Mouse (Mus musculus): ENCODE measurements around the gene Pias4. TPM values are rescaled to one million over a fixed set of nuclear protein-coding genes. Genes with fewer than 3 reads are reported as not detected.
"Not testable (repeated sequence)": the region's sequence is repeated elsewhere in the genome, so short reads cannot be mapped to it uniquely, and the experiment has no call there.

Gene Pias4
- 43.2 TPM for polyA plus RNA-seq (2012; fragmentation: generic; extraction: Trizol)

DNA sequence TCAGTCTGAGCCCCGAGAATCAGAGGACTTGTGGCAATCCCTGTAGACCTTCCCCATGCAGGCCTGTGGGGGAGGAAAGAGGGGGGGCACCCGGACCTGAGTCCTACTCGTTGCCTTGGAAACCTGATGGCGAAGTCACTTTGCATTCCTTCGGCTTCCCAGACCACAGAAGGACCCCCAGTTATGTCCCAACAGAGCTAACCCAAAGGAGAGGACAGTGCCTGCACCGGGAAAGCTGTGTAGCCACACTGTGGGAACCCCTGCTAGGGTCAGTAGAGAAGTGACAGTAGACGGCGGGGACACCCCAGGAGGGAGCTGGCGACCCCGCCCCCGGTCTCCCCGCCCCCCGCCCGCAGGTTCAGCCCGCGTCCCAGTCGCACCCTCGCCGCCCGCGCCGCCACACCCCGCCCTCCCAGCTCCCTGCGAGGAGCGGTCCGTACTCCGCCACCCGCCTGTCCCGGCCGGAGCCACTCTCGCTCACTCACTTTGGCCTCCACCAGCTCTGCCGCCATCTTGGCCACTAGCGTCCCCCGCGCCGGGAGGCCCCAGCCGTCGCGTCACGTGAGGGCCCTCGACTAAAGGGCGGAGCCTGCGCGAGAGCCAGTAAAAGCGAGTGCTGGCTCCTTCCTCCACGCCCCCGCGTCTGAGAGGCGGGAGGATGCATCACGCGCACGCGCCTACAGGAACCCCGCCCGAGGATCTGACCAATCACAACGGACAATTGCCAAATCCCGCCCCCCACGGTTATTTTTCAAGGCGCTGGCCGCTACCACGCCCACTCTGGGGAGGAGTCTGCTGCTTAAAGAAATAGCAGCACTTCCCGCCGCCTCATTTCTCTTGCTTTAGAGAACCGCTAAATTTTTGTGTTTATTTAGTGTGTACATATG is at the start of gene Pias4:
Gene Pias4, minus strand, starts transcription at position 724 of the 887 bp plus-strand sequence.
- peak within 1 kb of the TSS; percentile 77 for H3K4me3 ChIP-seq
- H3K79me2 ChIP-seq (ENCODE audit: control insufficient read depth, insufficient read depth): peaks cover 48% of the 10 kb centered on the region
- no peak for TF ChIP-seq TCF3 (IDR thresholded peaks at IDR 0.05; ENCODE audit: insufficient read length, low read depth)
- peak; percentile 99 for TF ChIP-seq USF1 (IDR thresholded peaks at IDR 0.05; ENCODE audit: low read depth)
- no peak for TF ChIP-seq REST (IDR thresholded peaks at IDR 0.05; ENCODE audit: insufficient read depth, insufficient read length)
- no peak for TF ChIP-seq E2F4 (IDR thresholded peaks at IDR 0.05; ENCODE audit: insufficient read depth)
- peak; percentile 91 for TF ChIP-seq POLR2AphosphoS2 (IDR thresholded peaks at IDR 0.05; ENCODE audit: insufficient read length, low read depth)
- TF ChIP-seq MYOG (IDR thresholded peaks at IDR 0.05; ENCODE audit: control insufficient read depth in 1 of 3, insufficient read depth in 1 of 3, insufficient read length in 2 of 3, low read depth in 2 of 3): peak in 1 of 3 experiments; percentile 32
- TF ChIP-seq MYOD1 (IDR thresholded peaks at IDR 0.05; ENCODE audit: control insufficient read depth in 1 of 3, insufficient read length in 2 of 3, low read depth in 2 of 3): no peak
- no peak for TF ChIP-seq MAX (IDR thresholded peaks at IDR 0.05; ENCODE audit: low read depth)
- no peak for TF ChIP-seq CEBPB (IDR thresholded peaks at IDR 0.05; ENCODE audit: insufficient read depth, poor library complexity, severe bottlenecking)
- TF ChIP-seq TCF12 (IDR thresholded peaks at IDR 0.05; ENCODE audit: insufficient read depth, poor library complexity, severe bottlenecking): no peak
- TF ChIP-seq SRF (IDR thresholded peaks at IDR 0.05; ENCODE audit: control insufficient read depth, insufficient read length, low read depth): no peak
- TF ChIP-seq POLR2A (IDR thresholded peaks at IDR 0.05; ENCODE audit: insufficient read length, low read depth): peak; percentile 95
- H3K36me3 ChIP-seq (ENCODE audit: control insufficient read depth, insufficient read depth): no peaks in the 10 kb centered on the region
- H3K27me3 ChIP-seq (ENCODE audit: control insufficient read depth, insufficient read depth, insufficient read length): no peaks in the 10 kb centered on the region
- H3ac ChIP-seq (ENCODE audit: control insufficient read depth, insufficient read length): peak within 1 kb of the TSS; percentile 74
- H3K4me2 ChIP-seq (ENCODE audit: low read depth): peak within 1 kb of the TSS; percentile 100

DNA sequence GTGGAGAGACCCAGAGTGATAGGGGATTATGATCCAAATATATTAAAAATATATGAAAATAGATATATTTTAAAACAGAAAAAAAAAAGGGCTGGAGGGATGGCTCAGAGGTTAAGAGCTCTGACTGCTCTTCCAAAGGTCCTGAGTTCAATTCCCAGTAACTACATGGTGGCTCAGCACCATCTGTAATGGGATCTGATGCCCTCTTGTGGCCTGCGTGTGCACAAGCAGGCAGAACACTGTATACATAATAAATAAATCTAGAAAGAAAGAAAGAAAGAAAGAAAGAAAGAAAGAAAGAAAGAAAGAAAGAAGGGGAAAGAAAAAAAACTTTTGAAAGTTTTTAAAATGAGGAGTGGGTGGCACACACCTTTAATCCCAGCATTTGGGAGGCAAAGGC is 49.5 kb upstream of the Pias4 start:
- H3K4me2 ChIP-seq (ENCODE audit: low read depth); H3K4me3 ChIP-seq; H3K79me2 ChIP-seq (ENCODE audit: control insufficient read depth, insufficient read depth); H3K36me3 ChIP-seq (ENCODE audit: control insufficient read depth, insufficient read depth); H3ac ChIP-seq (ENCODE audit: control insufficient read depth, insufficient read length): not testable (repeated sequence)
- peaks cover 14% of the 10 kb centered on the region for H3K27me3 ChIP-seq (ENCODE audit: control insufficient read depth, insufficient read depth, insufficient read length)

GRCm38 (mm10) chr10:81216810-81217209 is 49.1 kb upstream of the Pias4 start:
- no peaks in the 10 kb centered on the region for H3K36me3 ChIP-seq (ENCODE audit: control insufficient read depth, insufficient read depth)
- H3ac ChIP-seq (ENCODE audit: control insufficient read depth, insufficient read length): no peak overlapping the region
- no peaks in the 10 kb centered on the region for H3K79me2 ChIP-seq (ENCODE audit: control insufficient read depth, insufficient read depth)
- H3K4me2 ChIP-seq (ENCODE audit: low read depth): no peak overlapping the region
- H3K4me3 ChIP-seq: no peak overlapping the region
- peaks cover 14% of the 10 kb centered on the region for H3K27me3 ChIP-seq (ENCODE audit: control insufficient read depth, insufficient read depth, insufficient read length)
- TF ChIP-seq E2F4 (IDR thresholded peaks at IDR 0.05; ENCODE audit: insufficient read depth): no peak
- no peak for TF ChIP-seq CEBPB (IDR thresholded peaks at IDR 0.05; ENCODE audit: insufficient read depth, poor library complexity, severe bottlenecking)
- no peak for TF ChIP-seq MYOG (IDR thresholded peaks at IDR 0.05; ENCODE audit: control insufficient read depth in 1 of 3, insufficient read depth in 1 of 3, insufficient read length in 2 of 3, low read depth in 2 of 3)

DNA sequence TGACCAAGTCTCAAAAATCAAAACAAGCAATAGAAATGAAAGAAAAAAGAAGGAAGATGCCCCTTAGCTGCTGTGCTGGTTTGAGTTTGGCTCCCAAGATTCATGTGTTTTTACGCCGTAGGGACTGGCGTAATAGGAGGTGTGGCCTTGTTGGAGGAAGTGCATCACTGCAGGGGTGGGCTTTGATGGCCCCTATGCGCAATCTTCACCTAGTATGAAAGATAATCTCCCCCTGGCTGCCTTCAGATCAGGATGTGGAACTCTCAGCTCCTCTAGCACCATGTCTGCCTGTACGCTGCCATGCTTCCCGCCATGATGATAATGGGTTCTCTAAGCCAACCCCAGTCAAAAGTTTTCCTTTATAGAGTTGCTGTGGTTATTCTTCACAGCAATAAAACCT is 48.5 kb upstream of the Pias4 start:
- H3K36me3 ChIP-seq (ENCODE audit: control insufficient read depth, insufficient read depth): no peaks in the 10 kb centered on the region
- no peak overlapping the region for H3ac ChIP-seq (ENCODE audit: control insufficient read depth, insufficient read length)
- TF ChIP-seq SRF (IDR thresholded peaks at IDR 0.05; ENCODE audit: control insufficient read depth, insufficient read length, low read depth) (no peak), POLR2A (IDR thresholded peaks at IDR 0.05; ENCODE audit: insufficient read length, low read depth) (no peak), MYOG (IDR thresholded peaks at IDR 0.05; ENCODE audit: control insufficient read depth in 1 of 3, insufficient read depth in 1 of 3, insufficient read length in 2 of 3, low read depth in 2 of 3) (no peak), E2F4 (IDR thresholded peaks at IDR 0.05; ENCODE audit: insufficient read depth) (no peak), TCF3 (IDR thresholded peaks at IDR 0.05; ENCODE audit: insufficient read length, low read depth) (no peak), POLR2AphosphoS2 (IDR thresholded peaks at IDR 0.05; ENCODE audit: insufficient read length, low read depth) (no peak), MYOD1 (IDR thresholded peaks at IDR 0.05; ENCODE audit: control insufficient read depth in 1 of 3, insufficient read length in 2 of 3, low read depth in 2 of 3) (no peak), USF1 (IDR thresholded peaks at IDR 0.05; ENCODE audit: low read depth) (no peak), CEBPB (IDR thresholded peaks at IDR 0.05; ENCODE audit: insufficient read depth, poor library complexity, severe bottlenecking) (no peak), TCF12 (IDR thresholded peaks at IDR 0.05; ENCODE audit: insufficient read depth, poor library complexity, severe bottlenecking) (no peak), REST (IDR thresholded peaks at IDR 0.05; ENCODE audit: insufficient read depth, insufficient read length) (no peak), MAX (IDR thresholded peaks at IDR 0.05; ENCODE audit: low read depth) (no peak)
- H3K79me2 ChIP-seq (ENCODE audit: control insufficient read depth, insufficient read depth): no peaks in the 10 kb centered on the region
- no peak overlapping the region for H3K4me3 ChIP-seq
- H3K4me2 ChIP-seq (ENCODE audit: low read depth): no peak overlapping the region
- peaks cover 14% of the 10 kb centered on the region for H3K27me3 ChIP-seq (ENCODE audit: control insufficient read depth, insufficient read depth, insufficient read length)

DNA sequence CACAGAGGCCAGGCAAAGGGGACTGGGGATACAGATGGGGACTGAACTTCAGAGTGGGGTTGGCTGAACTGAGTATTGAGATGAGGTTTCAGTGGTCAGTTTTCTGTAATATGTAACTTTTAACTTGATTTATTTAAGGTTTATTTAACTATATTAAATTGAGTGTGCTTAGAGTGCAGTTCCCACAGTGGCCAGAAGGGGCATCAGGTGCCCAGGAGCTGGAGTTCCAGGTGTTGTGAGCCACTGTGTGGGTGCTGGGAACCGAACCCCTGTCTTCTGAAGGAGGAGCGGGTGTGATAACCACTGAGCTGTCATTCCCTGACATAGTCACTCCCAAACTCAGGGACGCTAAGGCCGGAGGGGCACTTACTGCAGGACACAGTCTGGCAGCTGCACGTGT is 42.4 kb upstream of the Pias4 start:
- Histone ChIP-seq H3K4me3 (no peak overlapping the region), H3ac (ENCODE audit: control insufficient read depth, insufficient read length) (no peak overlapping the region), H3K27me3 (ENCODE audit: control insufficient read depth, insufficient read depth, insufficient read length) (peaks cover 14% of the 10 kb centered on the region), H3K79me2 (ENCODE audit: control insufficient read depth, insufficient read depth) (no peaks in the 10 kb centered on the region), H3K4me2 (ENCODE audit: low read depth) (no peak overlapping the region), H3K36me3 (ENCODE audit: control insufficient read depth, insufficient read depth) (no peaks in the 10 kb centered on the region)
- no peak for TF ChIP-seq CEBPB (IDR thresholded peaks at IDR 0.05; ENCODE audit: insufficient read depth, poor library complexity, severe bottlenecking)
- no peak for TF ChIP-seq USF1 (IDR thresholded peaks at IDR 0.05; ENCODE audit: low read depth)
- no peak for TF ChIP-seq REST (IDR thresholded peaks at IDR 0.05; ENCODE audit: insufficient read depth, insufficient read length)
- TF ChIP-seq POLR2AphosphoS2 (IDR thresholded peaks at IDR 0.05; ENCODE audit: insufficient read length, low read depth): no peak
- TF ChIP-seq TCF3 (IDR thresholded peaks at IDR 0.05; ENCODE audit: insufficient read length, low read depth): no peak
- no peak for TF ChIP-seq MYOG (IDR thresholded peaks at IDR 0.05; ENCODE audit: control insufficient read depth in 1 of 3, insufficient read depth in 1 of 3, insufficient read length in 2 of 3, low read depth in 2 of 3)
- no peak for TF ChIP-seq POLR2A (IDR thresholded peaks at IDR 0.05; ENCODE audit: insufficient read length, low read depth)
- TF ChIP-seq E2F4 (IDR thresholded peaks at IDR 0.05; ENCODE audit: insufficient read depth): no peak
- no peak for TF ChIP-seq MYOD1 (IDR thresholded peaks at IDR 0.05; ENCODE audit: control insufficient read depth in 1 of 3, insufficient read length in 2 of 3, low read depth in 2 of 3)

Measured in myocyte (in vitro differentiated cells).